Mouse (Mus musculus) 3134 (cell line): ENCODE data around the gene Rec114.

Experiments used
- DNase-seq: peaks from one replicate; pipeline ENCODE4 v3.0.0-alpha.2; 2011; ENCODE audit warnings: low spot score; ENCODE audit not compliant: insufficient read length; ENCODE audit errors: extremely low read depth

The Rec114 gene

DNA sequence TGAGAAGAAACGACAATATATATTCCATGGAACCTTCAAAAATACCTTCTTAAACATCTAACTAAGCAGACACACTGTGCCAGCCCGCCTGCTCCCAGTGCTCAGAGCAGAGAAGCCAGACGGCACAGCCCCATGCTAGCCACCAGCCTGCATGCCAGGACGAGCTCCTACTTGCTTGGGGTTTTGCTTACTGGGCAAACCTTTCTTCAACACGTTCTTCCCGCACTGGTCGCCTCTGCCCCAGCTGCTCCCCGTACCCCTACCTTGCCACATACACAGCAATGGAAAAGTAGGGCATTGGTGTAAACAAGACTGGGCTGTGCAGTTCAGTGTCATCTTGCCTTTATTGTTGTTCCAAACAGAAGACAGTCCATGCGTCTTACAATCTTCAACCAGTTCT lies 78.3 kb downstream of the Rec114 start:
- no peak for DNase-seq

GRCm38 (mm10) chr9:58662791-58663190 lies 81.0 kb downstream of the Rec114 start:
- no peak for DNase-seq

GRCm38 (mm10) chr9:58662007-58662406 lies 81.8 kb downstream of the Rec114 start:
- no peak for DNase-seq

DNA sequence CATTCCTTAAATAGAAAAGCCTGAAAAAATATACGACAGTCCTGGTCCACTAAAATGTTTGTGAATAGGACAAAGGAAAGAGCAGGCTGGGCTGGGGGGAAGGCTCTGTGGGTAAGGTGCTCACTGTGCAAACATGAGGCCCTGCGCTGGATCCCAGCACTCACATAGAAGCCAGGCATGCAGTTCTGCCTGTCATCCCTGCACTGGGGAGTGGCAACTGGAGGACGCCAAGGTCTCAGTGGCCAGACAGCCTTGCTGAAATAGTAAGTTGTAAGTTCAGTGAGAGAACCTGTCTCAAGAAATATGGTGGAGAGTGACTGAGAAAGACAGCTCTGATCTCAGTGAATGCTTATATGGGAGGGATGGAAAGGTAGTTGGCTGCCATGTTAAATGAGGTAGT lies 83.1 kb downstream of the Rec114 start:
- no peak for DNase-seq

DNA sequence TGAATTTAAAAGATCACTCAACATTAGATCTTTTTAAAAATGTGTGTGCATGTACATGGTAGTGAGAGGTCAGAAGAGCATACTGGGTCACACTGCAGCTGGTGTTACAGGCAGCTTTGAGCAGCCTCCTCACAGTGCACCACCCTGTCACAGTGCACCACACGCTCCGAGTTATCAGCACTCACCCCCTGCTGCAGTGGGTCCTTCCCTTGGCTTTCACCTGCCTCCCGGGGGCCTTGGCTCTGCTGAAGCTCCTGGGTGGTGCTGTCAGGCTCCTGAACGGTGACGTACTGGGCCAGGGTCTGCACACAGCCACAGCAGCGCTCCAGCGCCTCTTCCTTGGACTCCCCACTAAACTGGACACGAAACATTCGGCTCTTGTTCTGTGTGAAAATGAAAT lies 83.8 kb downstream of the Rec114 start:
- DNase-seq: no peak

DNA sequence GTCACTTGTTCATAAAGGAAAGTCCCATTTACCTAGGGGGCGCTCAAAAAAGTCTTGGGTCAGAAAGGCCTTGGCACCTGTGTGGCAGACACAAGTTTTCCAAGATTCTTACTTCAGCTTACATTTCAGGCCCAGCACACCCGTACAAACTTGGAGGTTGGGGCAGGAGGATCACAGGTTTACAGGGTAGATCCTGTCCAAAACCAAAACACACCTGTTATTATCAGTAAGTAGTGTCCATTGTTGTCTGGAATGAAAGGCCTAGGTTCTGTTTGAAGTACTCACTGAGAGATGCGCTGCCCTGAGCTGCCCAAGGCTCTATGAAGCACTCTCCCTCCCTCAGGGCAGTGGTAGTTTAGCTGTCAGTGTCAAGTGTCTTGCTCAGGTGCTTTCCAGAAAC lies 84.4 kb downstream of the Rec114 start:
- no peak for DNase-seq

GRCm38 (mm10) chr9:58658596-58659309 lies 85.0 kb downstream of the Rec114 start:
- no peak for DNase-seq

GRCm38 (mm10) chr9:58657735-58658512 lies 85.8 kb downstream of the Rec114 start:
- DNase-seq: no peak

GRCm38 (mm10) chr9:58656824-58657223 lies 86.9 kb downstream of the Rec114 start:
- DNase-seq: no peak

GRCm38 (mm10) chr9:58656396-58656795 lies 87.4 kb downstream of the Rec114 start:
- no peak for DNase-seq

GRCm38 (mm10) chr9:58654494-58654893 lies 89.3 kb downstream of the Rec114 start:
- DNase-seq: no peak

DNA sequence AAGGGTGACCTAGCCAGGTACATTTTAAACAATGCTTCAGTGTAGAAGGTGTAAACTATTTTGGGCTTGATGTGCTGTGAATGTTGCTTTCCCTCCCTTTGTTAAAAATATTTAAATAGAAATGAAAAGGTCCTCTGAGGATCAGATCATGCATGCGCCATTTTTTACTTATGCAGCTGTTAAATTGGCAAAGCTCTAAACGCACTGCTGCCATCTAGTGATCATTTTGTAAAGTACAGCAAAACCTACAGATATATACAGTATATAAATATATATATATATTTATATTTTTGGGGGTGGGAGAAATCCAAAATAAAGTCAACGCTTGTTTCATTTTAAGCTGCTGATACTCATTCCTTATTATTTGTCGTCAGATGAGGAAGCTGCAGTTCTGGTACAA lies 91.8 kb downstream of the Rec114 start:
- no peak for DNase-seq

- DNase-seq: no peak
These were observed 94.5 kb downstream of the Rec114 start for GRCm38 (mm10) chr9:58649265-58649626.

- DNase-seq: no peak
These were observed 95.1 kb downstream of the Rec114 start for GRCm38 (mm10) chr9:58648406-58649264.

- no peak for DNase-seq
These were observed 113.3 kb downstream of the Rec114 start for GRCm38 (mm10) chr9:58630441-58630840.

GRCm38 (mm10) chr9:58627197-58627596 lies 116.6 kb downstream of the Rec114 start:
- no peak for DNase-seq

GRCm38 (mm10) chr9:58623009-58623408 lies 120.8 kb downstream of the Rec114 start:
- DNase-seq: no peak

GRCm38 (mm10) chr9:58615064-58615938 lies 128.5 kb downstream of the Rec114 start:
- DNase-seq: no peak

GRCm38 (mm10) chr9:58613790-58614189 lies 130.0 kb downstream of the Rec114 start:
- DNase-seq: no peak
